20 mouse cellular contexts compared by ENCODE assay signal in genomic region chr7:130374311-130374710, GRCm38 (mm10).
A peak's percentile ranks its signal among the peaks of the same experiment; 100 is the strongest.
DNase-seq lines count a peak whose midpoint lies in the region; ATAC-seq lines count a peak whose summit lies in the region.
"Had no signal": no experiment of that assay in that cellular context is flagged by ENCODE, and none has a peak within 500 bp of the region (broad histone marks: within the 10 kb centered on the region; RNA-seq: fewer than 3 reads in every experiment).

No protein-coding gene starts in this region.

- 77% methylated on average over 9 of the region's 9 CpGs for WGBS in limb, embryonic 11.5 days
- WGBS in limb, embryonic 10.5 days, result 84% methylated on average over 9 of the region's 9 CpGs

- H3K27ac ChIP-seq in limb, embryonic 11.5 days (replicated peaks; ENCODE audit: low read depth, low read length), result no peak overlapping the region
- no peak overlapping the region for H3K27ac ChIP-seq in limb, embryonic 10.5 days
- H3K27ac ChIP-seq: embryonic facial prominence, embryonic 13.5 days; hindbrain, embryonic 12.5 days; liver, embryonic 14.5 days; neural tube, embryonic 15.5 days had no signal

- no peaks in the 10 kb centered on the region for H3K4me1 ChIP-seq in limb, embryonic 11.5 days (ENCODE audit: control insufficient read depth, insufficient read depth, low read length)
- peaks cover 2% of the 10 kb centered on the region for H3K4me1 ChIP-seq in limb, embryonic 10.5 days

- H3K4me2 ChIP-seq in limb, embryonic 11.5 days (ENCODE audit: low read depth, severe bottlenecking), result no peak overlapping the region
- H3K4me2 ChIP-seq: embryonic facial prominence, embryonic 13.5 days; hindbrain, embryonic 12.5 days; neural tube, embryonic 15.5 days had no signal

- H3K4me3 ChIP-seq in limb, embryonic 11.5 days (ENCODE audit: low read depth, low read length), result no peak overlapping the region
- no peak overlapping the region for H3K4me3 ChIP-seq in limb, embryonic 10.5 days
- H3K4me3 ChIP-seq: embryonic facial prominence, embryonic 13.5 days; hindbrain, embryonic 12.5 days; neural tube, embryonic 15.5 days had no signal

- DNase-seq in adrenal gland, adult (ENCODE audit: inconsistent age in 2 of 2, low spot score in 1 of 2), result peak; percentile 78 to 87
- no peak for DNase-seq in adrenal gland, postnatal 4 days (ENCODE audit: low spot score in 2 of 2)
- peak; percentile 7 for DNase-seq in limb, embryonic 11.5 days (ENCODE audit: low spot score)
- no peak for DNase-seq in limb, embryonic 10.5 days (ENCODE audit: low spot score)
- DNase-seq in ovary, postnatal 36 days (ENCODE audit: low spot score), result peak; percentile 57
- no peak for DNase-seq in ovary, postnatal 10 days (ENCODE audit: low spot score)
- peak; percentile 71 for DNase-seq in testis, postnatal 14 days (ENCODE audit: low spot score)
- no peak for DNase-seq in frontal cortex, postnatal 14 days (ENCODE audit: low spot score in 2 of 2)
- DNase-seq: cerebellum, postnatal 14 days; forebrain, postnatal 0 days; kidney, adult 9 months; kidney, postnatal 25 days; left cerebral cortex, postnatal 4 days; spleen, adult 18-20 months had no signal

- H3K9me3 ChIP-seq in limb, embryonic 11.5 days (ENCODE audit: control insufficient read depth, low read length), result no peaks in the 10 kb centered on the region
- no peaks in the 10 kb centered on the region for H3K9me3 ChIP-seq in limb, embryonic 10.5 days (replicated peaks)
- H3K9me3 ChIP-seq: hindbrain, embryonic 12.5 days; neural tube, embryonic 15.5 days had no signal

- H3K9ac ChIP-seq in limb, embryonic 11.5 days (ENCODE audit: low read length), result no peak overlapping the region
- H3K9ac ChIP-seq: embryonic facial prominence, embryonic 13.5 days; forebrain, postnatal 0 days; hindbrain, embryonic 12.5 days; liver, embryonic 14.5 days; neural tube, embryonic 15.5 days had no signal

- H3K36me3 ChIP-seq in limb, embryonic 11.5 days (ENCODE audit: control insufficient read depth, insufficient read depth, low read length), result no peaks in the 10 kb centered on the region
- no peaks in the 10 kb centered on the region for H3K36me3 ChIP-seq in limb, embryonic 10.5 days
- H3K36me3 ChIP-seq: embryonic facial prominence, embryonic 13.5 days; hindbrain, embryonic 12.5 days; neural tube, embryonic 15.5 days had no signal

- H3K27me3 ChIP-seq in limb, embryonic 11.5 days (ENCODE audit: control insufficient read depth, insufficient read depth, low read length), result no peaks in the 10 kb centered on the region
- H3K27me3 ChIP-seq in limb, embryonic 10.5 days (ENCODE audit: low read depth, poor library complexity, severe bottlenecking), result 0 out of 2 replicates have a peak, but pooled peaks cover 3% of the 10 kb centered on the region
- H3K27me3 ChIP-seq: embryonic facial prominence, embryonic 13.5 days; neural tube, embryonic 15.5 days had no signal

- no peak for ATAC-seq in limb, embryonic 11.5 days (ENCODE audit: insufficient number of reproducible peaks, low FRiP score, low TSS enrichment, low read depth)
- ATAC-seq: forebrain, postnatal 0 days; inflammation-experienced regulatory T-cells, adult 6 months; midbrain, embryonic 16.5 days had no signal

Comparison
In these comparisons a context has a peak if more than half of its experiments do, and no peak if none do; other contexts are left out.
1. DNase-seq: peak in adrenal gland, adult (2 of 2), limb, embryonic 11.5 days (single experiment), ovary, postnatal 36 days (single experiment) and testis, postnatal 14 days (single experiment); none in adrenal gland, postnatal 4 days (0 of 2), limb, embryonic 10.5 days (single experiment), ovary, postnatal 10 days (single experiment) and frontal cortex, postnatal 14 days (0 of 2).